Mouse (Mus musculus): ENCODE data around the gene Fgf22. TPM values are rescaled to one million over a fixed set of nuclear protein-coding genes. Genes with fewer than 3 reads are reported as not detected.

Gene Fgf22
- polyA plus RNA-seq, 1 experiment: not detected

DNA sequence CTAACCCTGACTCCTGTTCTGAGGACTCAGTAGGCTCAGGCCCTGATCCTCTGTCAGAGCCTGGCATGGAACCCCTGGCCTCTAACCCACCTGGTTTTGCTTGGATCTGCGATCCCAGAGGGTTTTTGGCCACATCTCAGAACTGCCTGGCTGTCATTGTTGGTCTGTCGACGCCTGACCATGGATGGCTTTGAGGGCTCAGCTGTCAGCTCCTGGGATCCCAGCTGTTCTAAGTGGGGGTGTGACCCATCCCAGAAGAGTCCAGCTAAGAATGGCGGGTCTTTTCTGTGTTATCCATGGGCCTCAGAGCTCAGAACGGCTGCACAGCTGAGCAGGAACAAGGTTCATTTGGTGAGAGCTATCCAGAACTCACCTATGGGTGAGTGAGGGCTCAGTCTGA lies 33.8 kb upstream of the Fgf22 start:
- H3K27ac ChIP-seq (ENCODE audit: insufficient read depth, low read depth, low read length): no peak overlapping the region
- H3K27me3 ChIP-seq (replicated peaks; ENCODE audit: control insufficient read depth, insufficient read depth, low read length): no peaks in the 10 kb centered on the region
- H3K4me1 ChIP-seq (ENCODE audit: control insufficient read depth, insufficient read depth, low read length): no peaks in the 10 kb centered on the region
- 70% methylated on average over 5 of the region's 5 CpGs for WGBS
- no peaks in the 10 kb centered on the region for H3K36me3 ChIP-seq (ENCODE audit: control insufficient read depth, insufficient read depth, low read length)
- no peak overlapping the region for H3K4me3 ChIP-seq (ENCODE audit: insufficient read depth, low read depth, low read length)
- DNase-seq: no peak
- TF ChIP-seq CTCF (conservative IDR thresholded peaks at IDR 0.05; ENCODE audit: insufficient read depth, insufficient read length, low read depth, low read length): no peak
- no peak for TF ChIP-seq POLR2A (IDR thresholded peaks at IDR 0.05; ENCODE audit: low read depth, low read length)

DNA sequence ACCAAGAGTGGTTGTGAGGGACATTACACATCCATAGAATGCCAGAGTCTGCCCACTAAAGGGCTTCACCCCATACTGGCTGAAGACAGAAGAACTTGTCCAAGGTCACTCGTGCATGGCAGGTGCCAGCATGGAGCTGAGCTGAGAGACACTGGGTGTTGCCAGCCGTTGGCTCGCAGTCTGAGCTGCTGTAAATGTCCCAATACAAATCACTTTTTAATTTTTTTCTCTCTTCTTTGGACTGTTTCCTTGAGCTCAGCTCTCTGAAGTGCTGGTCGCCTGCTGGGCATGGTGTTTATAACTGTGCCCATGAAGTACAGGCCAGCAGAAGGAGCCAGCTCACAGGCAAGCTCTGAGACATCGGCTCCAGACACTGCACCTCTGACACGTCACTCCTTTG lies 31.8 kb upstream of the Fgf22 start:
- no peaks in the 10 kb centered on the region for H3K27me3 ChIP-seq (replicated peaks; ENCODE audit: control insufficient read depth, insufficient read depth, low read length)
- no peak overlapping the region for H3K27ac ChIP-seq (ENCODE audit: insufficient read depth, low read depth, low read length)
- TF ChIP-seq POLR2A (IDR thresholded peaks at IDR 0.05; ENCODE audit: low read depth, low read length) (no peak), CTCF (conservative IDR thresholded peaks at IDR 0.05; ENCODE audit: insufficient read depth, insufficient read length, low read depth, low read length) (no peak)
- no peaks in the 10 kb centered on the region for H3K4me1 ChIP-seq (ENCODE audit: control insufficient read depth, insufficient read depth, low read length)
- no peak for DNase-seq
- WGBS: 47% methylated on average over 6 of the region's 6 CpGs
- H3K4me3 ChIP-seq (ENCODE audit: insufficient read depth, low read depth, low read length): no peak overlapping the region
- H3K36me3 ChIP-seq (ENCODE audit: control insufficient read depth, insufficient read depth, low read length): no peaks in the 10 kb centered on the region

DNA sequence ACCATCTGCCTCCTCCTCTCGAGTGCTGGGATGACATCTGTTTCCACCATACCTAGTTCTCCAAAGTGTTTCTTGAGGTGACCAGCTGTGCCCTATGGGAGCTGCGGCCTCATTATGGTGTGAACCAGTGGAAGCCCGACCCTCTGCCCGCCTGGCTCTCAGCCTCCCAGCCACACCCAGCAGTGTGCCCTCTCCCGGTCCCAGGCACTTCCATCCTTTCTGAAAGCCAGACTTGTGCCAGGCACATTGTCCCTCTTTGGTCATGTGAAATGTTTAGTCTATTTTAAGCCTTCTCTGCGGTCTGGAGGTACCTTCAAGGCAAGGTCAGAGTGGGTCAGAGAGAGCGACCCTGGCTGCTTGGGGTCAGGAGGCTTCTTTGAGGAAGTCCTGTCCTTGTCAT lies 31.2 kb upstream of the Fgf22 start:
- 75% methylated on average over 7 of the region's 7 CpGs for WGBS
- no peak overlapping the region for H3K27ac ChIP-seq (ENCODE audit: insufficient read depth, low read depth, low read length)

DNA sequence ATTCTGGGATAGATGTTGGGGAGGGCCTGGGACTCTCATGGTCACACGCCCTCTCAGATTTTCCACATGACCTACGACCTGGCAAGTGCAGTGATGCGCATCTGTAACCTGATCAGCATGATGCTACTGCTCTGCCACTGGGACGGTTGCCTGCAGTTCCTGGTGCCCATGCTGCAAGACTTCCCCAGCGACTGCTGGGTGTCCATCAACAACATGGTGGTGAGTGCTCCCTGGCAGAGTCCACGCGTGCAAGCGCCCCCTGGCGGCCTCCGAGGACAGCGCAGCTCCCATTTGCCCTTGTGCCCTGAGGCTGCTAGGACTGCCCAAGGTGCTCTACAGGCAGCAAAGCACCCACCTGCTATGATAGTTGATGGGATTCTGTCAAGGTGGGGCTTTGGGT lies 28.8 kb upstream of the Fgf22 start:
- Histone ChIP-seq H3K4me1 (ENCODE audit: control insufficient read depth, insufficient read depth, low read length) (no peaks in the 10 kb centered on the region), H3K36me3 (ENCODE audit: control insufficient read depth, insufficient read depth, low read length) (no peaks in the 10 kb centered on the region), H3K27ac (ENCODE audit: insufficient read depth, low read depth, low read length) (no peak overlapping the region), H3K27me3 (replicated peaks; ENCODE audit: control insufficient read depth, insufficient read depth, low read length) (no peaks in the 10 kb centered on the region), H3K4me3 (ENCODE audit: insufficient read depth, low read depth, low read length) (no peak overlapping the region)
- peak; percentile 75 for TF ChIP-seq CTCF (conservative IDR thresholded peaks at IDR 0.05; ENCODE audit: insufficient read depth, insufficient read length, low read depth, low read length)
- no peak for TF ChIP-seq POLR2A (IDR thresholded peaks at IDR 0.05; ENCODE audit: low read depth, low read length)
- WGBS: 15% methylated on average over 11 of the region's 11 CpGs
- peak; percentile 63 for DNase-seq

More for the DNA sequence above, 31.2 kb upstream of the Fgf22 start:
- no peaks in the 10 kb centered on the region for H3K36me3 ChIP-seq (ENCODE audit: control insufficient read depth, insufficient read depth, low read length)
- no peaks in the 10 kb centered on the region for H3K27me3 ChIP-seq (replicated peaks; ENCODE audit: control insufficient read depth, insufficient read depth, low read length)
- TF ChIP-seq POLR2A (IDR thresholded peaks at IDR 0.05; ENCODE audit: low read depth, low read length) (no peak), CTCF (conservative IDR thresholded peaks at IDR 0.05; ENCODE audit: insufficient read depth, insufficient read length, low read depth, low read length) (no peak)
- H3K4me3 ChIP-seq (ENCODE audit: insufficient read depth, low read depth, low read length): no peak overlapping the region
- no peaks in the 10 kb centered on the region for H3K4me1 ChIP-seq (ENCODE audit: control insufficient read depth, insufficient read depth, low read length)
- DNase-seq: no peak

DNA sequence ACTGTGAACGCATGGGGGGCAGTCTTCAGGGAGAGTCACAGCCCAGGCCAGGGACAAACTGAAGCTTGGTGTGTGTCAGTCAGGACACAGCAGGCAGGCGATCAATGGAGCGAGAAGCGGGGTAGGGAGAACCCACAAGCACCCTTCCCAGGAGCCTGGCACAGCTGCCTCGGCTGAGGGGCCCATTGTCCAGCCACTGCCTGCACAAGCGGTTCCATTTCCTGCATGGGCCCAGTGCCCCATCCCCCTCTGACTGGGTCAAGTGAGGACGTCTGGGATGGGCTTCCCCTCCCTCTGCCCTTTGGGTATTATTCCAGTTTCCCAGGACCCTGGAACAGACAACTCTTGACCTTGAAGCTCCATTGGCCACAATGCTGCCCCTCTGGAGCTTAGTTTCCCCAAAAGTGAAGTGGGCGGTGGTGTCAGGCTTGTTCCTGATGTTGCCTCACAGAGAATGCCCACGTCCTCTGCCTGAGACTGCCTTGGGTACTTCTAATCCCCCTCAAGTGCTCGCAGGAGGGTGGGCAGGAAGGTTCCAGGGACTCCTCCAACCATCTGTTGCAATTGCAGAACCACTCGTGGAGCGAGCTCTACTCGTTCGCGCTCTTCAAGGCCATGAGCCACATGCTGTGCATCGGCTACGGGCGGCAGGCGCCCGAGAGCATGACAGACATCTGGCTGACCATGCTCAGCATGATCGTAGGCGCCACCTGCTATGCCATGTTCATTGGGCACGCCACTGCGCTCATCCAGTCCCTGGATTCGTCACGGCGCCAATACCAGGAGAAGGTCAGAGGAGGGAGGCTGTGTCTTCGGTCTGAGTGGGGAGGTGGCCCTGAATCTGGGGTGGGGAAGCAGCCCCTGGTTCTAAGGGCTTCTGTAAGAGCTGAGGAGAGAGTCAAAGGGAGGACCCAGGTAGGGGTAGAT lies 26.3 kb upstream of the Fgf22 start:
- Histone ChIP-seq H3K36me3 (ENCODE audit: control insufficient read depth, insufficient read depth, low read length) (no peaks in the 10 kb centered on the region), H3K4me3 (ENCODE audit: insufficient read depth, low read depth, low read length) (no peak overlapping the region), H3K4me1 (ENCODE audit: control insufficient read depth, insufficient read depth, low read length) (no peaks in the 10 kb centered on the region), H3K27ac (ENCODE audit: insufficient read depth, low read depth, low read length) (no peak overlapping the region), H3K27me3 (replicated peaks; ENCODE audit: control insufficient read depth, insufficient read depth, low read length) (no peaks in the 10 kb centered on the region)
- TF ChIP-seq CTCF (conservative IDR thresholded peaks at IDR 0.05; ENCODE audit: insufficient read depth, insufficient read length, low read depth, low read length): no peak
- TF ChIP-seq POLR2A (IDR thresholded peaks at IDR 0.05; ENCODE audit: low read depth, low read length): no peak
- WGBS: 60% methylated on average over 28 of the region's 28 CpGs
- DNase-seq: no peak

DNA sequence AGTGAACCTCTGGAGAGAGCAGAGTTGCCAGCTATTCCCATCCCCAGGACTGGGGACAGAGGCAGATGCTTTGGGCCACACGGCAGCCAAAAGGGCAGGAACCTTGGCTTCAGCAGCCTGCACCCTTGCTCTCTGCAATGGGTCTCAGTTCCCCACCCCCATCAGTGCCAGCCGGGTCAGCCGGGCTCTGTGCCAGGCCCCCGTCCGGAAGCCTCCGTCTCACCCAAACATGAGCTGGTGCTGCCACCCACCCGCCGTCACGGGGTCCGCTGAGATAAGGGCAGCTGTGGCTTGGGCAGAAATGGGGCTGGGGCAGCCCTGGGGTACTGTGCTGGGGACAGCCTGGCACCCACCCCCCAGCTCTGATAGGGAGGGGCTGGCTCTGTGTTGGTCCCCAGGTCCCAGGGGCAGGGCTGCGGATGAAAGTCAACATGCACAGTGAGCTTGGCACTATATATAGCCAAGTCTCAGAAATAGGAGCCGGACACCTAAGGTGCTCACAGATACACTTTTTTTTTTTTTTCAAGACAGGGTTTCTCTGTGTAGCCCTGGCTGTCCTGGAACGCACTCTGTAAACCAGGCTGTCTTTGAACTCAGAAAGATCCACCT lies 25.4 kb upstream of the Fgf22 start:
- no peaks in the 10 kb centered on the region for H3K36me3 ChIP-seq (ENCODE audit: control insufficient read depth, insufficient read depth, low read length)
- DNase-seq: no peak
- H3K4me1 ChIP-seq (ENCODE audit: control insufficient read depth, insufficient read depth, low read length): no peaks in the 10 kb centered on the region
- no peaks in the 10 kb centered on the region for H3K27me3 ChIP-seq (replicated peaks; ENCODE audit: control insufficient read depth, insufficient read depth, low read length)
- H3K27ac ChIP-seq (ENCODE audit: insufficient read depth, low read depth, low read length): no peak overlapping the region
- WGBS: 47% methylated on average over 13 of the region's 13 CpGs
- H3K4me3 ChIP-seq (ENCODE audit: insufficient read depth, low read depth, low read length): no peak overlapping the region
- no peak for TF ChIP-seq POLR2A (IDR thresholded peaks at IDR 0.05; ENCODE audit: low read depth, low read length)
- TF ChIP-seq CTCF (conservative IDR thresholded peaks at IDR 0.05; ENCODE audit: insufficient read depth, insufficient read length, low read depth, low read length): no peak

DNA sequence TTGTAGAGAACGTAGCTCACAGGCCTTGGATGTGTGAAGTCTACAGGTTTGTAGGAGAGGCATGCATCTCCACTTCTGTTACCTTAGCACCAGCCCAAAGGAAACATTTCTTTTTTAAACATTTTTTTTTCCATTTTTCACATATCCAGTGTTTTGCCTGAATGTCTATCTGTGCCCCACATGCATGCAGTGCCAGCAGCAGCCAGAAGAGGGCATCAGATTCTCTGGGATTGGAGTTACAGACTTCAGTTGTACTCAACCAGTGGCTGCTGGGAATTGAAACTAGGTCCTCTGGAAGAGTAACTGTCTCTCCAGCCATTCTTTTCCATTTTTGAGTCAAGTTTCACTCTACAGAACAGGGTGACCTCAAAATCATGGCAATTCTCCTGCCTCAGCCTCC lies 22.4 kb upstream of the Fgf22 start:
- Histone ChIP-seq H3K27ac (ENCODE audit: insufficient read depth, low read depth, low read length) (no peak overlapping the region), H3K36me3 (ENCODE audit: control insufficient read depth, insufficient read depth, low read length) (0 out of 2 replicates have a peak, but pooled peaks cover under 1% of the 10 kb centered on the region), H3K27me3 (replicated peaks; ENCODE audit: control insufficient read depth, insufficient read depth, low read length) (no peaks in the 10 kb centered on the region), H3K4me1 (ENCODE audit: control insufficient read depth, insufficient read depth, low read length) (no peaks in the 10 kb centered on the region), H3K4me3 (ENCODE audit: insufficient read depth, low read depth, low read length) (no peak overlapping the region)
- peak; percentile 38 for DNase-seq
- 93% methylated on average over 1 of the region's 1 CpGs for WGBS
- no peak for TF ChIP-seq POLR2A (IDR thresholded peaks at IDR 0.05; ENCODE audit: low read depth, low read length)
- TF ChIP-seq CTCF (conservative IDR thresholded peaks at IDR 0.05; ENCODE audit: insufficient read depth, insufficient read length, low read depth, low read length): peak; percentile 61

Measured in kidney, adult 2 months (tissue).